Mouse (Mus musculus) lung, adult 2 months (tissue): ENCODE data around the gene Rtl10.

ENCODE experiments used
- CTCF ChIP-seq: fragments of 200-500 bp; IDR thresholded peaks from 2 replicates; pipeline ENCODE4 v1.5.1; 2011; ENCODE audit warnings: mild to moderate bottlenecking, low read length, control low read depth; ENCODE audit not compliant: insufficient read depth
- POLR2A ChIP-seq: fragments of 200-500 bp; IDR thresholded peaks from 2 replicates; pipeline ENCODE4 v1.6.1; 2011; ENCODE audit warnings: low read depth, mild to moderate bottlenecking, control low read depth, low read length, borderline replicate concordance; ENCODE audit errors: extremely low read depth

GRCm38 (mm10) chr16:18507200-18507549 is 8.5 kb downstream of the Rtl10 start:
- no peak for TF ChIP-seq POLR2A
- no peak for TF ChIP-seq CTCF
